Mouse (Mus musculus) stomach, embryonic 14.5 days (tissue): ENCODE measurements around the gene Svop. TPM values are rescaled to one million over a fixed set of nuclear protein-coding genes. Genes with fewer than 3 reads are reported as not detected.

Source experiments
- ATAC-seq: fragments of 200-750 bp; cut with Nextera tagmentation; 2 replicates; pipeline ENCODE4 v1.8.0; 2017; ENCODE audit warnings: low read depth, moderate TSS enrichment; ENCODE audit not compliant: insufficient number of reproducible peaks, insufficient read depth, low FRiP score
- H3K27ac ChIP-seq: fragments of 300-500 bp; sonication (generic); 2 replicates; pipeline ENCODE4 v1.5.1; 2014; ENCODE audit warnings: mild to moderate bottlenecking, low read length, moderate library complexity, mixed read lengths
- H3K27me3 ChIP-seq: fragments of 300-500 bp; sonication (generic); 2 replicates; pipeline ENCODE4 v1.6.1; 2014; ENCODE audit warnings: low read length, control low read depth, mixed read lengths; ENCODE audit not compliant: control insufficient read depth, insufficient read depth
- H3K36me3 ChIP-seq: fragments of 300-500 bp; sonication (generic); 2 replicates; pipeline ENCODE4 v1.6.1; 2014; ENCODE audit warnings: mild to moderate bottlenecking, control low read depth, low read length, moderate library complexity, mixed read lengths; ENCODE audit not compliant: control insufficient read depth, insufficient read depth
- H3K4me1 ChIP-seq: fragments of 300-500 bp; sonication (generic); 2 replicates; pipeline ENCODE4 v1.6.1; 2014; ENCODE audit warnings: low read length, control low read depth, mixed read lengths; ENCODE audit not compliant: control insufficient read depth, insufficient read depth
- H3K4me2 ChIP-seq: fragments of 300-500 bp; sonication (generic); replicated peaks from 2 replicates; pipeline ENCODE4 v1.6.1; 2014; ENCODE audit warnings: low read depth, low read length, control low read depth
- H3K4me3 ChIP-seq: fragments of 300-500 bp; sonication (generic); 2 replicates; pipeline ENCODE4 v1.5.1; 2014; ENCODE audit warnings: low read depth, low read length, control low read depth
- H3K9ac ChIP-seq: fragments of 300-500 bp; sonication (generic); replicated peaks from 2 replicates; pipeline ENCODE4 v1.6.1; 2014; ENCODE audit warnings: low read depth, mild to moderate bottlenecking, control low read depth, low read length, moderate library complexity, mixed read lengths
- H3K9me3 ChIP-seq: fragments of 300-500 bp; sonication (generic); 2 replicates; pipeline ENCODE4 v1.6.1; 2016; ENCODE audit warnings: low read depth, low read length, control low read depth; ENCODE audit not compliant: control insufficient read depth
- WGBS: fragments of 180-500 bp; shearing (Covaris S2); extraction: QIAGEN DNeasy Blood & Tissue Kit; methylation state at CpG from one replicate; pipeline ENCODE4 v1.1.7; 2014; 5-methylcytosine and 5-hydroxymethylcytosine counted together
- polyA plus RNA-seq: library from polyadenylated mRNA; unstranded; fragments of >200 nt; fragmentation: Nextera tagmentation; extraction: Ambion mirVana; gene quantifications from 2 replicates; pipeline ENCODE4 v1.2.1, GENCODE M21; 2014

The Svop gene
- polyA plus RNA-seq, 1 experiment from 2014 or later, result 2.9 TPM

- no peak overlapping the region for H3K27ac ChIP-seq
Measured at GRCm38 (mm10) chr5:114099709-114100389, 8.5 kb upstream of the Svop start.

DNA sequence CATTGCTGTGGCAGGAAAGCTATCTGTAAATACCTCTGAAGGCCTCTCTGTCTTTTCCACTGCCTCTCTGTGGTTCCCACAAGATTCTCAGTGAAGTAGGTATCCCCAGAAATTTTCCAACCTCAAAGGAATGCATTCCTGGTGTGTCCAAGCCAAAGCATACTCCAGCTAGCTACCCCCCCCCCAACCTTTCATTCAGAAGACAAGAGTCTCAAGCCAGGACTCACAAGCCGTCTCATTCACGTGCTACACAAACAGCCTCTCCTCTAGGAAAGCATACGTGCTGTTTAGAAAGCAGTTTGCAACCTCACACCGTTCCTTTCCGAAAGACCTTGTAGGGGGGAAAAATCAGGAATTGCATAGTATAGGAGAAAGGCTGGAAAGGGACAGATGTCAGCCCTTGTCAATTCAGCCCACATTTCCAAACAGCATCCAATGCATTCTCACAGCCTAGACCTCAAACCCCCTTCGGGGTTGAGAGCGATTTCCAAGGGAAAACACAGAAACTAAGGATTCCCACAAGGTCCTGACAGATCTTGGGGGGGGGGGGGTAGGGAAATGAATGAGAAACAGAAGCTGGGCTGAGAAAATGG lies 853 bp downstream of the Svop start:
- H3K27me3 ChIP-seq, result no peaks in the 10 kb centered on the region
- 24% methylated on average over 7 of the region's 7 CpGs for WGBS
- no peaks in the 10 kb centered on the region for H3K36me3 ChIP-seq
- no peak for ATAC-seq
- H3K9me3 ChIP-seq, result no peaks in the 10 kb centered on the region
- no peak overlapping the region for H3K27ac ChIP-seq
- no peak overlapping the region for H3K9ac ChIP-seq
- H3K4me2 ChIP-seq, result peak overlapping the region; percentile 37; the same call in 1 of the 2 replicates
- H3K4me3 ChIP-seq, result no peak overlapping the region
- 0 out of 2 replicates have a peak, but pooled peaks cover 4% of the 10 kb centered on the region for H3K4me1 ChIP-seq

More at GRCm38 (mm10) chr5:114099709-114100389, 8.5 kb upstream of the Svop start:
- peaks cover 7% of the 10 kb centered on the region for H3K4me1 ChIP-seq
- peak; percentile 90 for ATAC-seq
- H3K36me3 ChIP-seq, result peaks cover 5% of the 10 kb centered on the region
- no peaks in the 10 kb centered on the region for H3K27me3 ChIP-seq
- WGBS, result 7% methylated on average over 37 of the region's 37 CpGs
- H3K9ac ChIP-seq, result peak overlapping the region; percentile 93
- no peaks in the 10 kb centered on the region for H3K9me3 ChIP-seq
- H3K4me2 ChIP-seq, result peak overlapping the region; percentile 94
- peak overlapping the region; percentile 78 for H3K4me3 ChIP-seq

GRCm38 (mm10) chr5:114087875-114088480 lies 3.4 kb downstream of the Svop start:
- no peak overlapping the region for H3K9ac ChIP-seq
- H3K27ac ChIP-seq, result no peak overlapping the region
- no peaks in the 10 kb centered on the region for H3K9me3 ChIP-seq
- no peak overlapping the region for H3K4me3 ChIP-seq
- 0 out of 2 replicates have a peak, but pooled peaks cover 4% of the 10 kb centered on the region for H3K4me1 ChIP-seq
- no peaks in the 10 kb centered on the region for H3K27me3 ChIP-seq
- WGBS, result 71% methylated on average over 12 of the region's 12 CpGs
- no peaks in the 10 kb centered on the region for H3K36me3 ChIP-seq
- no peak for ATAC-seq
- H3K4me2 ChIP-seq, result no peak overlapping the region

DNA sequence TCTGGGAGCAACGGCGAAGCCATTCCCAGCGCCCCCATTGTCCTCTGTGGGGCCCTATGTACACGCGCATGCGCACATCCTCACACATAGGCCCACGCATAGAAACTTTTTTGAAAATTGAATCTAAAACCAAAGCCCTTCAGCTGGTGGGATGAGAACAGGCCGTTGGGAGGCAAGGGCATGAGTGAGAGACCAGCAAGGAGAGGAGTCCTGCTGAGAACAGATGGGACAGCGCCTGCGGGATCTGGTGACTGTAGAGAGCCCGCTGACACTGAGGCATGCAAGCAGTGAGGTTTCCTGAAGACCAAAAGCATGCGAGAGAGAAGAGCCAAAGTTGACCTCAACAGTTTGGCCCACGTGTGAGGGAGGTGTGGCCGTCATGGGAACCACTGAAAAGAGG lies 5.9 kb downstream of the Svop start:
- WGBS, result 67% methylated on average over 14 of the region's 14 CpGs

DNA sequence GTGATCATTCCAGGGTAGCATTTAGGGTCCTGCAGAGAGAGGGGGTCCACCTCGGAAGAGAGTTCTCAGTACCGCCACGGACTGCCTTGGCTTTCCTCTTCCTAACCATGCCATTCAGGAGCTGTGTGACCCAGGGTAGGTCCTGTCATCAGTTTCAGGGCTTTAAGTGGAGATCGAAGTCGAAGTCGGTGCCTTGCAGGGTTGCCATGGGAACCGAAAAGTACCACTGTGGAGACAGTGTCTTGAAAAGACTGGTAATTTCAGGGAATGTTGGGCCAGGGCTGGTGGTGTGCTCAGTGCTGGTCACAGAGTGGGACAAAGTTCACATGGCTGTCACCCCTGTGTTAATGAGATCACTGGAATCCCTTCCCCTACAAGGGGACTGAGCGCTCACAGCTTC lies 14.4 kb downstream of the Svop start:
- Histone ChIP-seq H3K27ac (no peak overlapping the region), H3K9ac (no peak overlapping the region), H3K9me3 (no peaks in the 10 kb centered on the region), H3K36me3 (no peaks in the 10 kb centered on the region), H3K27me3 (no peaks in the 10 kb centered on the region), H3K4me3 (no peak overlapping the region), H3K4me2 (no peak overlapping the region), H3K4me1 (no peaks in the 10 kb centered on the region)
- no peak for ATAC-seq
- WGBS, result 66% methylated on average over 8 of the region's 8 CpGs

More for the DNA sequence above, 5.9 kb downstream of the Svop start:
- no peaks in the 10 kb centered on the region for H3K4me1 ChIP-seq
- ATAC-seq, result no peak
- H3K9ac ChIP-seq, result no peak overlapping the region
- no peaks in the 10 kb centered on the region for H3K36me3 ChIP-seq
- H3K27me3 ChIP-seq, result no peaks in the 10 kb centered on the region
- H3K9me3 ChIP-seq, result no peaks in the 10 kb centered on the region
- H3K4me3 ChIP-seq, result no peak overlapping the region
- H3K27ac ChIP-seq, result no peak overlapping the region
- no peak overlapping the region for H3K4me2 ChIP-seq

DNA sequence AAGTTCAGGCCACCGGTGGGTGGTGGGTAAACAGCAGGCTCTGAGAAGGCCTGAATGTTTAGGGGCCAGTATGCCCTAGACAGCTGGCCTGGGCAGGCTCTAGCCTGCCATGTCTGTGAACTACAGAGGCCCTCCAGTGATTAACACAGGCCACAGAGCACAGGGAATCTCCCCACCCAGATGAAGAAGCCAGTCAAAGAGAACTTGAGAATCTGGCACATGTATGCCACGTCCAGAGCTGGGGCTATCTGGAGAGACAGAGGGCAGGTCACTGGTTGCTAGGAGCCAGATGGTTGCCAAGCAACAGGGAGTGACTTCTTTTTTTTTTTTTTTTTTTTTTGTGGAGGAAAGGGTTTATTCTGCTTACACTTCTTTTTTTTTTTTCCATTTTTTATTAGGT lies 19.1 kb downstream of the Svop start:
- no peaks in the 10 kb centered on the region for H3K36me3 ChIP-seq
- no peaks in the 10 kb centered on the region for H3K27me3 ChIP-seq
- H3K9ac ChIP-seq, result no peak overlapping the region
- no peaks in the 10 kb centered on the region for H3K9me3 ChIP-seq
- 39% methylated on average over 2 of the region's 2 CpGs for WGBS
- H3K4me1 ChIP-seq, result no peaks in the 10 kb centered on the region
- H3K27ac ChIP-seq, result no peak overlapping the region
- H3K4me3 ChIP-seq, result no peak overlapping the region
- H3K4me2 ChIP-seq, result no peak overlapping the region
- ATAC-seq, result no peak

GRCm38 (mm10) chr5:114070858-114071257 lies 20.5 kb downstream of the Svop start:
- Histone ChIP-seq H3K27me3 (no peaks in the 10 kb centered on the region), H3K36me3 (no peaks in the 10 kb centered on the region), H3K9me3 (no peaks in the 10 kb centered on the region), H3K9ac (no peak overlapping the region), H3K4me2 (no peak overlapping the region), H3K4me1 (no peaks in the 10 kb centered on the region), H3K4me3 (no peak overlapping the region), H3K27ac (no peak overlapping the region)
- 95% methylated on average over 4 of the region's 4 CpGs for WGBS
- no peak for ATAC-seq

GRCm38 (mm10) chr5:114067982-114068381 lies 23.4 kb downstream of the Svop start:
- Histone ChIP-seq H3K9ac (no peak overlapping the region), H3K36me3 (no peaks in the 10 kb centered on the region), H3K4me3 (no peak overlapping the region), H3K4me1 (no peaks in the 10 kb centered on the region), H3K9me3 (no peaks in the 10 kb centered on the region), H3K27me3 (no peaks in the 10 kb centered on the region), H3K4me2 (no peak overlapping the region), H3K27ac (no peak overlapping the region)
- ATAC-seq, result no peak
- WGBS, result 76% methylated on average over 9 of the region's 9 CpGs
